Mouse (Mus musculus): ENCODE measurements around the gene 4933403O08Rik. TPM values are rescaled to one million over a fixed set of nuclear protein-coding genes. Genes with fewer than 3 reads are reported as not detected.

The 4933403O08Rik gene
- under 1 TPM in 1 of 2 experiments, not detected in 1; 0.37 TPM for total RNA-seq (2021)

GRCm38 (mm10) chrX:112238749-112239148, at the start of gene 4933403O08Rik:
4933403O08Rik (plus strand) TSS chrX:112239049.
- intact Hi-C loops (cut with DNase I), result no loop called here
- no peak for DNase-seq (ENCODE audit: low spot score in 2 of 2)

- intact Hi-C loops (cut with DNase I), result no loop called here
- DNase-seq (ENCODE audit: low spot score in 2 of 2), result no peak
Observed at GRCm38 (mm10) chrX:112242916-112243315, 4.1 kb downstream of the 4933403O08Rik start.

- peak; percentile 7 to 86 for DNase-seq (ENCODE audit: low spot score in 2 of 2)
- intact Hi-C loops (cut with DNase I), result no loop called here
Observed at GRCm38 (mm10) chrX:112255513-112255912, 16.7 kb downstream of the 4933403O08Rik start.

- DNase-seq (ENCODE audit: low spot score in 2 of 2), result no peak
- intact Hi-C loops (cut with DNase I), result no loop called here
Observed at GRCm38 (mm10) chrX:112273550-112273949, 34.7 kb downstream of the 4933403O08Rik start.

Other genes with a start within 250 kb of the 4933403O08Rik start
- not detected for gene Tex16, start 228.0 kb upstream of the 4933403O08Rik start, total RNA-seq (2021)
- 1 to 10 TPM; 4.3 to 4.7 TPM for gene Apool, start 72.3 kb downstream of the 4933403O08Rik start, total RNA-seq (2021)
- gene Satl1, start 167.7 kb downstream of the 4933403O08Rik start, total RNA-seq (2021), result not detected

Measured in left cerebral cortex, postnatal 25 days (tissue).